Mouse (Mus musculus): ENCODE data around the gene Gdap2.

DNA sequence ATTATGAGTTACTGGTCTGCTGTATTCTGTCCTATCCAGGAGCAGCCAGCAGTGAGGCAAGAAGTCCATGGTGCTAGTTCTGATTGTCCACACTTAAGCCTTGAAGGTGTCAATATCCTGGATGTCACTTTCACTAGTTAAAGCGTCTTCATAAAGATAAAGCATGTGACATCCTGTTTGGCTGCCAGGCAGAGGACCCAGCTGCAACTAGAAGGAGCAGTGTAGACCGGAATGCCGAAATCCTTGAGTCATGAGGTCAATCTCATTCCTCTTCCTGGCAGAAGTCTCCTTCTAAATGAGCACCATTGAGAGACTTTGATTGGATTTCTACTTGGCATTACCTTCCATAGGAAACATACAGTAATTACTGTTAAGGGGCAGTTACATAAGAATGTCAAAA lies 18.3 kb downstream of the Gdap2 start:
- no peak for TF ChIP-seq CTCF (IDR thresholded peaks at IDR 0.05; ENCODE audit: extremely low read depth, insufficient read depth, insufficient read length, insufficient replicate concordance)
- no peak for TF ChIP-seq POLR2A (IDR thresholded peaks at IDR 0.05; ENCODE audit: low read depth, low read length)

Measured in spleen, adult 2 months (tissue).